Mouse (Mus musculus) CD4-positive, CD25-positive, alpha-beta regulatory T cell, adult 4 months (primary cell): Measurements from ENCODE around the gene Igsf11. TPM values are rescaled to one million over a fixed set of nuclear protein-coding genes. Genes with fewer than 3 reads are reported as not detected.

Experiments
- polyA plus RNA-seq, 2 experiments: library from polyadenylated mRNA; unstranded; fragments of 100-300 nt; shearing (Covaris generic); gene quantifications; one replicate each; pipeline ENCODE4 v1.2.1; 2017

Igsf11 gene
- polyA plus RNA-seq, 2 experiments from 2014 or later: not detected

Other genes starting within 250 kb of the Igsf11 start
- gene Arhgap31, start 179.4 kb upstream of the Igsf11 start, polyA plus RNA-seq: 10 to 100 TPM; 21.5 to 26.4 TPM
- 1 to 10 TPM; 8.7 to 9.2 TPM for gene B4galt4, start 150.4 kb upstream of the Igsf11 start, polyA plus RNA-seq
- gene Upk1b, start 92.3 kb upstream of the Igsf11 start, polyA plus RNA-seq: not detected
- not detected for gene 4930435E12Rik, start 63.9 kb upstream of the Igsf11 start, polyA plus RNA-seq